ENCODE assay signal across 15 mouse cellular contexts in the genomic region with DNA sequence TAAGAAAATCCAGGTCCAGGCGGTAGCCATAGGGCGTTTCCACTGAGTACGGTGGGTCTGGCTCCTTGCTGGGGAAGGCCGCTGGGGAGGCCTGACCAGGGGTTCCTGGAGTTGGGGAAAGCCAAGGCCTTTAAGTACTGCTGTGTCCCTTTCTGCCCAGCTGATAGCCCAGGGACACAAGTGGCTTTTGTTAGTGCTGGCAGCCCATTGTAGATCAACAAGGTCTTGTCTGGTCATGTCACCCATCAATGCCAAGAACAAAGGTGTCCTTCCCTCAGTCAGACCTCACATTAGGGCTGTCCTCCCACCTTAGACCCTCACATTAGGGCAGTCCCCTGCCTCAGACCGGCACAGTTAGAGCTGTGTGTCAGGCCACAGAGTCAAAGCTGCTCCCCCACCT. TPM values are rescaled to one million over a fixed set of nuclear protein-coding genes. Genes with fewer than 3 reads are reported as not detected.
DNase-seq lines count a peak whose midpoint lies in the region; ATAC-seq and TF ChIP-seq lines count a peak whose summit lies in the region.
"Had no signal": no experiment of that assay in that cellular context is flagged by ENCODE, and none has a peak within 500 bp of the region (broad histone marks: within the 10 kb centered on the region; RNA-seq: fewer than 3 reads in every experiment).

No protein-coding gene starts in this region.

- no peak for ATAC-seq in heart, embryonic 15.5 days (replicated peaks; ENCODE audit: insufficient number of reproducible peaks, insufficient read depth, low FRiP score, low read depth)
- ATAC-seq in midbrain, embryonic 13.5 days = no peak
- ATAC-seq in embryonic facial prominence, embryonic 14.5 days (ENCODE audit: low read depth) = no peak
- no peak for ATAC-seq in liver, embryonic 12.5 days
- ATAC-seq: forebrain, embryonic 14.5 days had no signal

- peak overlapping the region; percentile 73 for H3K4me2 ChIP-seq in heart, embryonic 15.5 days
- no peak overlapping the region for H3K4me2 ChIP-seq in midbrain, embryonic 13.5 days (replicated peaks)
- peak overlapping the region; percentile 68 for H3K4me2 ChIP-seq in embryonic facial prominence, embryonic 14.5 days (ENCODE audit: low read depth, low read length)
- peak overlapping the region; percentile 87 for H3K4me2 ChIP-seq in myocyte (ENCODE audit: low read depth)
- no peak overlapping the region for H3K4me2 ChIP-seq in liver, embryonic 12.5 days

- TF ChIP-seq POLR2A in myocyte (IDR thresholded peaks at IDR 0.05; ENCODE audit: insufficient read length, low read depth) = no peak

- H3ac ChIP-seq in myocyte (ENCODE audit: control insufficient read depth, insufficient read length) = no peak overlapping the region

- peaks cover 54% of the 10 kb centered on the region for H3K4me1 ChIP-seq in heart, embryonic 15.5 days (replicated peaks)
- H3K4me1 ChIP-seq in midbrain, embryonic 10.5 days = peaks cover 33% of the 10 kb centered on the region
- H3K4me1 ChIP-seq in midbrain, embryonic 13.5 days (replicated peaks) = peaks cover 19% of the 10 kb centered on the region
- H3K4me1 ChIP-seq in embryonic facial prominence, embryonic 14.5 days (ENCODE audit: control insufficient read depth, insufficient read depth, low read length) = peaks cover 30% of the 10 kb centered on the region
- H3K4me1 ChIP-seq in liver, embryonic 12.5 days = peaks cover 47% of the 10 kb centered on the region

- peak overlapping the region; percentile 96; the same call in 1 of the 2 replicates for H3K27ac ChIP-seq in heart, embryonic 15.5 days
- peak overlapping the region; percentile 72 for H3K27ac ChIP-seq in midbrain, embryonic 10.5 days (replicated peaks)
- H3K27ac ChIP-seq in midbrain, embryonic 13.5 days = no peak overlapping the region
- 0 out of 2 replicates have a peak overlapping the region, but pooled peaks have one; percentile 96 for H3K27ac ChIP-seq in embryonic facial prominence, embryonic 14.5 days (replicated peaks; ENCODE audit: low read depth, low read length)
- no peak overlapping the region for H3K27ac ChIP-seq in liver, embryonic 12.5 days

- H3K36me3 ChIP-seq in heart, embryonic 15.5 days = peaks cover 29% of the 10 kb centered on the region
- peaks cover 47% of the 10 kb centered on the region for H3K36me3 ChIP-seq in midbrain, embryonic 10.5 days
- peaks cover 14% of the 10 kb centered on the region for H3K36me3 ChIP-seq in midbrain, embryonic 13.5 days
- H3K36me3 ChIP-seq in embryonic facial prominence, embryonic 14.5 days (ENCODE audit: control insufficient read depth, insufficient read depth, low read length) = peaks cover 48% of the 10 kb centered on the region
- H3K36me3 ChIP-seq in myocyte (ENCODE audit: control insufficient read depth, insufficient read depth) = peaks cover 14% of the 10 kb centered on the region
- peaks cover 38% of the 10 kb centered on the region for H3K36me3 ChIP-seq in liver, embryonic 12.5 days

- H3K27me3 ChIP-seq in heart, embryonic 15.5 days = no peaks in the 10 kb centered on the region
- no peaks in the 10 kb centered on the region for H3K27me3 ChIP-seq in midbrain, embryonic 10.5 days (ENCODE audit: low read depth, poor library complexity, severe bottlenecking)
- H3K27me3 ChIP-seq in midbrain, embryonic 13.5 days = no peaks in the 10 kb centered on the region
- H3K27me3 ChIP-seq in embryonic facial prominence, embryonic 14.5 days (replicated peaks; ENCODE audit: control insufficient read depth, insufficient read depth, low read length) = no peaks in the 10 kb centered on the region
- no peaks in the 10 kb centered on the region for H3K27me3 ChIP-seq in myocyte (ENCODE audit: control insufficient read depth, insufficient read depth, insufficient read length)
- peaks cover 16% of the 10 kb centered on the region; the same call in 1 of the 2 replicates for H3K27me3 ChIP-seq in liver, embryonic 12.5 days (replicated peaks)
- H3K27me3 ChIP-seq: limb, embryonic 15.5 days had no signal

- peaks cover 42% of the 10 kb centered on the region for H3K79me2 ChIP-seq in myocyte (ENCODE audit: control insufficient read depth, insufficient read depth)

- H3K9me3 ChIP-seq in heart, embryonic 15.5 days (replicated peaks) = no peaks in the 10 kb centered on the region
- H3K9me3 ChIP-seq in midbrain, embryonic 10.5 days (replicated peaks) = no peaks in the 10 kb centered on the region
- no peaks in the 10 kb centered on the region for H3K9me3 ChIP-seq in midbrain, embryonic 13.5 days
- H3K9me3 ChIP-seq in embryonic facial prominence, embryonic 14.5 days (ENCODE audit: control insufficient read depth, low read length) = no peaks in the 10 kb centered on the region
- no peaks in the 10 kb centered on the region for H3K9me3 ChIP-seq in liver, embryonic 12.5 days (replicated peaks)
- H3K9me3 ChIP-seq: limb, embryonic 15.5 days had no signal

- 72% methylated on average over 5 of the region's 5 CpGs for WGBS in heart, embryonic 15.5 days
- WGBS in midbrain, embryonic 10.5 days = 90% methylated on average over 5 of the region's 5 CpGs
- 84% methylated on average over 5 of the region's 5 CpGs for WGBS in midbrain, embryonic 13.5 days
- 54% methylated on average over 5 of the region's 5 CpGs for WGBS in embryonic facial prominence, embryonic 14.5 days
- WGBS in liver, embryonic 12.5 days (ENCODE audit: insufficient replicate concordance) = 75% methylated on average over 5 of the region's 5 CpGs

- H3K9ac ChIP-seq in heart, embryonic 15.5 days = no peak overlapping the region
- H3K9ac ChIP-seq in midbrain, embryonic 13.5 days (replicated peaks) = no peak overlapping the region
- peak overlapping the region; percentile 52; the same call in 1 of the 2 replicates for H3K9ac ChIP-seq in embryonic facial prominence, embryonic 14.5 days (ENCODE audit: low read depth, low read length)
- no peak overlapping the region for H3K9ac ChIP-seq in liver, embryonic 12.5 days

- H3K4me3 ChIP-seq in heart, embryonic 15.5 days = peak overlapping the region; percentile 88; the same call in 1 of the 2 replicates
- peak overlapping the region; percentile 85; the same call in 1 of the 2 replicates for H3K4me3 ChIP-seq in midbrain, embryonic 10.5 days
- no peak overlapping the region for H3K4me3 ChIP-seq in midbrain, embryonic 13.5 days (replicated peaks)
- 0 out of 2 replicates have a peak overlapping the region, but pooled peaks have one; percentile 87 for H3K4me3 ChIP-seq in embryonic facial prominence, embryonic 14.5 days (ENCODE audit: low read depth, low read length)
- H3K4me3 ChIP-seq in myocyte = peak overlapping the region; percentile 95
- no peak overlapping the region for H3K4me3 ChIP-seq in liver, embryonic 12.5 days

- DNase-seq in heart, adult 18-20 months = no peak
- DNase-seq in midbrain, embryonic 10.5 days (ENCODE audit: low spot score) = no peak
- no peak for DNase-seq in embryonic facial prominence, embryonic 14.5 days (ENCODE audit: low spot score)
- DNase-seq in frontal cortex, postnatal 36 days (ENCODE audit: low spot score in 2 of 2) = no peak
- DNase-seq: heart, adult 2 months; right cerebral cortex, postnatal 14 days; thymus, adult 18-20 months had no signal

TF ChIP-seq in myocyte, 11 proteins besides CTCF, POLR2A, EP300 and RAD21 (continues in another document):
- TF ChIP-seq TCF12 (IDR thresholded peaks at IDR 0.05; ENCODE audit: insufficient read depth, poor library complexity, severe bottlenecking) (no peak), MYOD1 (IDR thresholded peaks at IDR 0.05; ENCODE audit: control insufficient read depth in 1 of 3, insufficient read length in 2 of 3, low read depth in 2 of 3) (no peak), E2F4 (IDR thresholded peaks at IDR 0.05; ENCODE audit: insufficient read depth) (no peak)

RNA-seq across cellular contexts. Expression of a gene that starts 3.0 kb away (rescaled TPM):
- polyA plus RNA-seq in heart, embryonic 15.5 days (2015; fragmentation: Nextera tagmentation; extraction: Ambion mirVana) = 20.0 and 26.3 TPM in 2 replicates
- 10 to 100 TPM; 58.1 to 60.8 TPM for total RNA-seq in heart, adult 18-20 months (2021)
- 8.6 and 9.5 TPM in 2 replicates for polyA plus RNA-seq in midbrain, embryonic 10.5 days (2016; fragmentation: Nextera tagmentation; extraction: Ambion mirVana)
- 3.3 and 4.3 TPM in 2 replicates for polyA plus RNA-seq in midbrain, embryonic 13.5 days (2015; fragmentation: Nextera tagmentation; extraction: Ambion mirVana)
- polyA plus RNA-seq in embryonic facial prominence, embryonic 14.5 days (2014; fragmentation: Nextera tagmentation; extraction: Ambion mirVana) = 10.7 and 12.1 TPM in 2 replicates
- 49.4 TPM for polyA plus RNA-seq in myocyte (2012; fragmentation: generic; extraction: Trizol)
- 5.0 and 5.5 TPM in 2 replicates for polyA plus RNA-seq in liver, embryonic 12.5 days (2016; fragmentation: Nextera tagmentation; extraction: Ambion mirVana)

RNA-seq across cellular contexts. Expression of a gene that starts 35.5 kb away (rescaled TPM):
- polyA plus RNA-seq in heart, embryonic 15.5 days (2015; fragmentation: Nextera tagmentation; extraction: Ambion mirVana) = 69.6 and 88.1 TPM in 2 replicates
- total RNA-seq in heart, adult 18-20 months (2021) = 1 to 10 TPM; 4.7 to 6.4 TPM
- 146 and 175 TPM in 2 replicates for polyA plus RNA-seq in midbrain, embryonic 10.5 days (2016; fragmentation: Nextera tagmentation; extraction: Ambion mirVana)
- 36.2 and 44.6 TPM in 2 replicates for polyA plus RNA-seq in midbrain, embryonic 13.5 days (2015; fragmentation: Nextera tagmentation; extraction: Ambion mirVana)
- 70.4 and 81.9 TPM in 2 replicates for polyA plus RNA-seq in embryonic facial prominence, embryonic 14.5 days (2014; fragmentation: Nextera tagmentation; extraction: Ambion mirVana)
- 31.0 TPM for polyA plus RNA-seq in myocyte (2012; fragmentation: generic; extraction: Trizol)
- polyA plus RNA-seq in liver, embryonic 12.5 days (2016; fragmentation: Nextera tagmentation; extraction: Ambion mirVana) = 112 and 114 TPM in 2 replicates

RNA-seq across cellular contexts. Expression of a gene that starts 39.7 kb away (rescaled TPM):
- 1.2 and 2.1 TPM in 2 replicates for polyA plus RNA-seq in heart, embryonic 15.5 days (2015; fragmentation: Nextera tagmentation; extraction: Ambion mirVana)
- under 1 TPM in 1 of 2 experiments, not detected in 1; 0.69 TPM for total RNA-seq in heart, adult 18-20 months (2021)
- 0.47 and 0.83 TPM in 2 replicates for polyA plus RNA-seq in midbrain, embryonic 10.5 days (2016; fragmentation: Nextera tagmentation; extraction: Ambion mirVana)
- polyA plus RNA-seq in midbrain, embryonic 13.5 days (2015; fragmentation: Nextera tagmentation; extraction: Ambion mirVana) = 0.24 and 0.43 TPM in 2 replicates
- polyA plus RNA-seq in embryonic facial prominence, embryonic 14.5 days (2014; fragmentation: Nextera tagmentation; extraction: Ambion mirVana) = 0.41 and 0.54 TPM in 2 replicates
- polyA plus RNA-seq in myocyte (2012; fragmentation: generic; extraction: Trizol) = not detected
- 13.4 and 14.1 TPM in 2 replicates for polyA plus RNA-seq in liver, embryonic 12.5 days (2016; fragmentation: Nextera tagmentation; extraction: Ambion mirVana)
- total RNA-seq: CH12.LX; common myeloid progenitor, adult 5-6 weeks; heart, adult 2 months had no signal
- polyA plus RNA-seq: forebrain, embryonic 14.5 days had no signal

RNA-seq across cellular contexts. Expression of a gene that starts 56.9 kb away (rescaled TPM):
- 38.3 and 54.7 TPM in 2 replicates for polyA plus RNA-seq in heart, embryonic 15.5 days (2015; fragmentation: Nextera tagmentation; extraction: Ambion mirVana)
- 10 to 100 TPM; 24.3 to 24.6 TPM for total RNA-seq in heart, adult 18-20 months (2021)
- polyA plus RNA-seq in midbrain, embryonic 10.5 days (2016; fragmentation: Nextera tagmentation; extraction: Ambion mirVana) = 22.0 and 23.5 TPM in 2 replicates
- polyA plus RNA-seq in midbrain, embryonic 13.5 days (2015; fragmentation: Nextera tagmentation; extraction: Ambion mirVana) = 14.2 and 17.0 TPM in 2 replicates
- 28.3 and 30.2 TPM in 2 replicates for polyA plus RNA-seq in embryonic facial prominence, embryonic 14.5 days (2014; fragmentation: Nextera tagmentation; extraction: Ambion mirVana)
- 20.3 TPM for polyA plus RNA-seq in myocyte (2012; fragmentation: generic; extraction: Trizol)
- 8.4 and 8.7 TPM in 2 replicates for polyA plus RNA-seq in liver, embryonic 12.5 days (2016; fragmentation: Nextera tagmentation; extraction: Ambion mirVana)

Comparison
In these comparisons a context has a peak if more than half of its experiments do, and no peak if none do; other contexts are left out.
1. H3K27ac ChIP-seq: peak in heart, embryonic 15.5 days (single experiment), midbrain, embryonic 10.5 days (single experiment) and embryonic facial prominence, embryonic 14.5 days (single experiment); none in midbrain, embryonic 13.5 days (single experiment) and liver, embryonic 12.5 days (single experiment).
2. H3K4me3 ChIP-seq: peak in heart, embryonic 15.5 days (single experiment), midbrain, embryonic 10.5 days (single experiment), embryonic facial prominence, embryonic 14.5 days (single experiment) and myocyte (single experiment); none in midbrain, embryonic 13.5 days (single experiment) and liver, embryonic 12.5 days (single experiment).
3. H3K4me2 ChIP-seq: peak in heart, embryonic 15.5 days (single experiment), embryonic facial prominence, embryonic 14.5 days (single experiment) and myocyte (single experiment); none in midbrain, embryonic 13.5 days (single experiment) and liver, embryonic 12.5 days (single experiment).